Mouse (Mus musculus): ENCODE measurements around the gene Cramp1l. TPM values are rescaled to one million over a fixed set of nuclear protein-coding genes. Genes with fewer than 3 reads are reported as not detected.
"Not testable (repeated sequence)": the region's sequence is repeated elsewhere in the genome, so short reads cannot be mapped to it uniquely, and the experiment has no call there.

Gene Cramp1l
- total RNA-seq, 2 experiments from 2014 or later, result 24.0 to 28.5 TPM

DNA sequence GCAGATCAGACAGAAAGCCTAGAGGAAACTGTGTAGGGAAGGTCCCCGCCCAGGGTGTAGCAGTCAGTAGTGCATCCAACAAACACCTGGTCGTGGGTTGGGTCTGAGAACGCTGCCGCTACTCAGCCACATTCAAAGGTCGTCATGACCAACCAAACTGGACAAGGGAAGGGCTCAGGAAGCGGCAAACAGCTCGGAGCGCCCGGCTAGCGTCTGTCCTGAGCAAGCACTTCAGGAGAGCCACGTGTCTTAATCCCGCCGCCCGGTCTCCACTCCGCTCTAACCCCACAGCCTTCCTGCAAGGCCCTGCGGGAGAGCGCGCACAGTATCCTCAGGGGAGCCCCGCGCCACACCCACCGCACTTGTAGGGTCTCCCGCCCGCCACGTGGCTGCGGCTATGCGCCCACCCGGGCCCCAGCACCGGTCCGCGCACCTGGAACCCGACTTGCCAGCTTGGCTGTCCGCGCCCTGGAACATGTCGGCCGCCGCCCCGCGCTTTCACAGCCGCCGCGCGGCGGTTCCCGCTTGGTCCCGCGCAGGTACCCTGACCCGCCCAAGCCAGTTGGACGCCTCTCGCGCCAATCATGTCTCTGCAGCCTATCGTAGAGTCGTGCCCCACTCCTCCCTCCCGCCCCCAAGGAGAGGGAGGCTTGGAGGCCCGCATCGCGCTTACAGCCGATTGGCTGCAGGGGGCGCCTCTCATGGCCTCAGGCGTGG, 55.3 kb downstream of the Cramp1l start, which contains the start of gene Jpt2:
TSS of gene Jpt2 (minus strand) at position 555 of the 717 bp plus-strand sequence.
- peak; percentile 94 to 98 for DNase-seq (ENCODE audit: low spot score in 2 of 2)

DNA sequence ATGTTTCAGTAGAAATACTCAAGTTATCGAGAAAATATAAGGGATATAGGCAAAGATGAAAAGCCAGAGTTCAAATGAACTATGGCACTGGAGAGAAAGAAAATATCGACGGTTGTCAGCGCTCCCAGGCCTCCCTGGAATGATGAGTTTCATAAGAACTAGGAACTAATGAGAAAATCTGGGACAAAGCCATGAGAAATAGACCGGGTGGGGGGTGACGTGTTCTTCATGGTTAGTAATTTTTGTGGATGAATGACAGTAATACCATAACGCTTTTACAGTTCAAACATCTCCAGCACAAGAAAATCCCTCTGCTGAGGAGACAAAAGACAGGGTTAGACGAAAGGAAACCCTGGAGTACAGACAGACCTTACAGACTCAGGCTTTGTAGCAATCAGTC, 56.2 kb downstream of the Cramp1l start:
- DNase-seq (ENCODE audit: low spot score in 2 of 2), result no peak

- DNase-seq (ENCODE audit: low spot score in 2 of 2), result no peak
These were observed 62.3 kb downstream of the Cramp1l start for GRCm38 (mm10) chr17:24953291-24953690.

DNA sequence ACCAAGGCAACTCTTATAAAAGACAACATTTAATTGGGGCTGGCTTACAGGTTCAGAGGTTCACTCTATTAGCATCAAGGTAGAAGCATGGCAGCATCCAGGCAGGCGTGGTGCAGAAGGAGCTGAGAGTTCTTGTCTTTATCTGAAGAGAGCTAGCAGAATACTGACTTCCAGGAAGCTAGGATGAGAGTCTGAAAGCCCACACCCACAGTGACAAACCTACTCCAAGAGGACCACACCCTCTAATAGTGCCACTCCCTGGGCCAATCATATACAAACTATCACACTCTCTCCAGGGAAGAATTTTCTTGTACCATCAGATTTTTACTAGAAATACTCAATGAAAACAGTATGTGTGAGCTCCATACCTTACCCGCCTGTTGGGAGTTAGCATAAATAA, 64.9 kb downstream of the Cramp1l start:
- no peak for DNase-seq (ENCODE audit: low spot score in 2 of 2)

- no peak for DNase-seq (ENCODE audit: low spot score in 2 of 2)
These were observed 67.4 kb downstream of the Cramp1l start for GRCm38 (mm10) chr17:24948204-24948603.

DNA sequence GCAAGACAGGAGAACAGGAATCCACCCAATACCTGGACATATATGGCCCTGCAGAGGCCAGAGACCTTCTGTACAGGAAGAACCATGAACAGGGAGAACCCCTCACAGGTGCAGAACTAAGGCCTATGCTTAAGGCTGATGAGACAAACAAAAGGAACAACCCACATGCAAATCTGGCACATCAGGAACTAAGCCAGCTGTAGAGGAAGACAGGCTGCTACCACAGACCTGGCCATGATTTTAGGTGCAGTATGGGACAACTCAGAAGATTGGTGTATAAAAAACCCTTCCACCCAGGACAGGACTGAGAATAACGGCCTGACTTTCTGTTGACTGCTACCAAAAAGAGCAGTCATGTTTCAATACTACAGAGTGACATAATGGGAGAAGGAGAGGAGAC, 72.0 kb downstream of the Cramp1l start:
- not testable (repeated sequence) for DNase-seq (ENCODE audit: low spot score in 2 of 2)

- DNase-seq (ENCODE audit: low spot score in 2 of 2), result peak in 1 of 2 experiments; percentile 5
These were observed 72.6 kb downstream of the Cramp1l start for GRCm38 (mm10) chr17:24943036-24943435.

- DNase-seq (ENCODE audit: low spot score in 2 of 2), result peak; percentile 12 to 37
These were observed 73.1 kb downstream of the Cramp1l start for GRCm38 (mm10) chr17:24942453-24942852.

DNA sequence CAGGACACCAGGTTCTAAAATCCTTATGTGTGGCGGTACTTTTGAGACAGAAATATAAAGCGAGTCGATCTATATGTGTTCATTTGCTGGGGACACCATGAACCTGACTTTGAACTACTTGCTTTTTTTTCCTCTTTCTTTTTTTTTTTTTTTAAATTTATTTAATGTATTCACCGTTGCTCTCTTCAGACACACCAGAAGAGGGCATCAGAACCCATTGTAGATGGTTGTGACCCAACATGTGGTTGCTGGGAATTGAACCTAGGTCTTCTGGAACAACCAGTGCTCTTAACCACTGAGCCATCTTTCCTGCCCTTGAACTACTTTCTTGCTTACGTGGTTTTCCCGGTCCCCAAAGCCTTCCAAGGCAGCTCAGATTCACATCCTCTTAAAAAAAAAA, 78.3 kb downstream of the Cramp1l start:
- no peak for DNase-seq (ENCODE audit: low spot score in 2 of 2)

- DNase-seq (ENCODE audit: low spot score in 2 of 2), result peak; percentile 91 to 96
These were observed 79.0 kb downstream of the Cramp1l start, which contains the start of gene Mapk8ip3 for GRCm38 (mm10) chr17:24936259-24937237. TSS of gene Mapk8ip3 (minus strand) at chr17:24936977.

DNA sequence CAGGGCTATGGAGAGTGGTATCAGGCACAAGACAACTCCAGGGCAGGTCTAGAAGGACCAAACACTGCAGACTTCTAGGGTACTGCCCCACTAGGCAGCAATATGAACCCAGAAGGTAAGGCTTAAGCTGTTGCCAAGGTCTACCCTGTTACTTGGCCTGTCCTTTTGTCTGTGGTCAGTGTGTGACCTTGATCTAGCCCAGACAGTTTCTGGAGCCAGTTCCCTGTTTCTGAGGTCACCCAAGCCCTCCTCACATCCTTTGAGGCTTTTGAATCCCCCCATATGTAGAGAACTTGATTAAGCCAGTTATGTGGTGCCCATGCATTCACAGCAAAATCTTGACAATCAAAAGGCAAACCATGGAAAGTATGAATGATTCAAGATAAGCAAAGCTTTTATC, 79.9 kb downstream of the Cramp1l start:
- no peak for DNase-seq (ENCODE audit: low spot score in 2 of 2)

DNA sequence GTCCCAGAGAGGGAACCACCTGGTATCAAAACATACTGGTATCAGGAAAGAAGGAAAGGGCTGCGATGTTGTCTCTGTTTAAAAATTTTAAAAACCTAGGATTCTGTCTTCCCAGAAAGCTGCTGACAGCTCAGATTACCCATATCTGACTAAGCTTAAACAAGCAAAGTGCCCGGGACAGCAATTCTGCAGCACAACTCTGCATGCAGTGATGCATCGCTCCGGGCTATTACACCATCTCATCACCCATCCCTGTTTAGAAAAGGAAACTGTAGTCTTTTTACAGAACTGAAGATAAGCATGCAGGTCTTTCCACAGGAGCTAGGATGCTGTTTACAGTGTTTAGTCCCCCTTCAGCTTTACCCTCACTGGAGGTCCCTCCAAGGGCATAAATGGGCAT, 80.7 kb downstream of the Cramp1l start:
- DNase-seq (ENCODE audit: low spot score in 2 of 2), result no peak

DNA sequence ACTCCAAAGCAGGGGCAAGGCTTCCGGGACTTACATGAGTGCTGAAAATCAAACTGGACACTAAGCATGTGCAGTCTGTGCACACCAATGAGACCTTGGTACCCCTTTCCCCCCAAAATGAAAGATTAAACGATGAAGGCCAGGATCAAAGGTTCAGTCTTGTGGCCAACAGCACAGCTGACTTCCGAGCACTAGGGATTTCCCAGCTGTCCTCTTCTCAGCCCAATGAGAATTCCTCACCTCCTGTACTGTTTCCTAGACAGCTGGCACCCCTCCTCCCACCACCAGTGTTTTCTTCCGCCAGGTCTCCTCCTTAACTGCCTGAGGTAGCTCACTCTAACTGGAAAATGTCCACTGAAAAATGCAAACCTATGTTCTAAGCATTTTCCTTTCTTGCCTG, 82.4 kb downstream of the Cramp1l start:
- no peak for DNase-seq (ENCODE audit: low spot score in 2 of 2)

DNA sequence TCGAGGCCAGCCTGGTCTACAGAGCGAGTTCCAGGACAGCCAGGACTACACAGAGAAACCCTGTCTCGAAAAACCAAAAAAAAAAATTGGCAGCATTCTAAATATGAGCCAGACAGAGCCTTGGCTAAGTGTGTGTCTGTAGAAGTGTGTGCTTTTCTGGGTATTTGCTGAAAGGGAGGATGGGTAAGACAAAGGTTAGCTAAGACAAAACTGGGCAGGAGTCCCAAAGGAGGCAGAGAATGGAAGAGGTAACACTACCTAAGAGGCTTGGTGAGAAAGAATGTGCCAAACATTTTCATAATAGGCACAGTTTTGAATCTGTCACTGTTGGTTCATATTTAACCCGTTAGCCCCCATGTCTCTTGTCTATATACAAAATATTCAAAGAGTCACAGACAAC, 83.2 kb downstream of the Cramp1l start:
- no peak for DNase-seq (ENCODE audit: low spot score in 2 of 2)

- no peak for DNase-seq (ENCODE audit: low spot score in 2 of 2)
These were observed 86.1 kb downstream of the Cramp1l start for GRCm38 (mm10) chr17:24929506-24929905.

- no peak for DNase-seq (ENCODE audit: low spot score in 2 of 2)
These were observed 92.3 kb downstream of the Cramp1l start for GRCm38 (mm10) chr17:24923246-24923645.

GRCm38 (mm10) chr17:24913984-24914383, 101.6 kb downstream of the Cramp1l start:
- DNase-seq (ENCODE audit: low spot score in 2 of 2), result no peak

Other genes with a start within 250 kb of the Cramp1l start
- gene Meiob, start 211.5 kb downstream of the Cramp1l start, total RNA-seq (2021), result not detected
- gene Hagh, start 175.6 kb downstream of the Cramp1l start, total RNA-seq (2021), result 100 to 1,000 TPM; 107 to 112 TPM
- 10 to 100 TPM; 18.1 to 18.2 TPM for gene Fahd1, start 165.4 kb downstream of the Cramp1l start, total RNA-seq (2021)
- gene Igfals, start 149.8 kb downstream of the Cramp1l start, total RNA-seq (2021), result not detected
- gene Nubp2, start 129.4 kb downstream of the Cramp1l start, total RNA-seq (2021), result 10 to 100 TPM; 37.7 to 43.4 TPM
- gene Spsb3, start 129.1 kb downstream of the Cramp1l start, total RNA-seq (2021), result 10 to 100 TPM; 40.9 to 41.2 TPM
- gene Eme2, start 120.7 kb downstream of the Cramp1l start, total RNA-seq (2021), result 10 to 100 TPM; 66.9 to 83.2 TPM
- 10 to 100 TPM; 73.0 to 76.3 TPM for gene Mrps34, start 120.7 kb downstream of the Cramp1l start, total RNA-seq (2021)
- 10 to 100 TPM; 48.6 to 53.8 TPM for gene Nme3, start 119.3 kb downstream of the Cramp1l start, total RNA-seq (2021)
- 100 to 1,000 TPM; 312 to 326 TPM for gene Mapk8ip3, start 78.8 kb downstream of the Cramp1l start, total RNA-seq (2021)
- 10 to 100 TPM; 11.2 TPM for gene Jpt2, start 55.1 kb downstream of the Cramp1l start, total RNA-seq (2021)
- 10 to 100 TPM; 25.4 to 31.9 TPM for gene Ift140, start 297 bp upstream of the Cramp1l start, total RNA-seq (2021)
- gene Tmem204, start 67.8 kb upstream of the Cramp1l start, total RNA-seq (2021), result 10 to 100 TPM; 10.1 to 10.7 TPM
- gene Telo2, start 100.2 kb upstream of the Cramp1l start, total RNA-seq (2021), result 10 to 100 TPM; 30.1 to 33.4 TPM
- 1 to 10 TPM; 1.4 to 1.6 TPM for gene Ptx4, start 105.0 kb upstream of the Cramp1l start, total RNA-seq (2021)
- 10 to 100 TPM; 47.3 to 51.1 TPM for gene Clcn7, start 117.6 kb upstream of the Cramp1l start, total RNA-seq (2021)
- under 1 TPM in 1 of 2 experiments, not detected in 1; 0.26 TPM for gene Ccdc154, start 146.7 kb upstream of the Cramp1l start, total RNA-seq (2021)
- gene Gm38655, start 159.7 kb upstream of the Cramp1l start, total RNA-seq (2021), result not detected
- gene BC003965, start 168.8 kb upstream of the Cramp1l start, total RNA-seq (2021), result 10 to 100 TPM; 17.8 to 19.2 TPM
- gene Unkl, start 172.6 kb upstream of the Cramp1l start, total RNA-seq (2021), result 10 to 100 TPM; 33.9 to 37.0 TPM
- gene Gnptg, start 224.3 kb upstream of the Cramp1l start, total RNA-seq (2021), result 10 to 100 TPM; 64.4 to 71.9 TPM
- 10 to 100 TPM; 25.0 to 26.6 TPM for gene Tsr3, start 224.4 kb upstream of the Cramp1l start, total RNA-seq (2021)
- 10 to 100 TPM in 1 of 2 experiments, 1 to 10 TPM in 1; 9.7 to 11.3 TPM for gene Baiap3, start 240.6 kb upstream of the Cramp1l start, total RNA-seq (2021)